8 mouse cellular contexts compared by ENCODE assay signal in genomic region chr1:193376478-193377134, GRCm38 (mm10). TPM values are rescaled to one million over a fixed set of nuclear protein-coding genes. Genes with fewer than 3 reads are reported as not detected.
DNase-seq lines count a peak whose midpoint lies in the region; ATAC-seq and TF ChIP-seq lines count a peak whose summit lies in the region.

No protein-coding gene starts in this region.

- peak; percentile 25; the same call in 1 of the 2 replicates for ATAC-seq in embryonic facial prominence, embryonic 15.5 days (ENCODE audit: insufficient number of reproducible peaks, low FRiP score, low TSS enrichment, low read depth)
- ATAC-seq in hindbrain, embryonic 11.5 days (ENCODE audit: low FRiP score), result peak; percentile 68
- ATAC-seq in liver, embryonic 11.5 days (replicated peaks; ENCODE audit: low FRiP score), result 0 out of 2 replicates have a peak, but pooled peaks have one; percentile 54
- peak; percentile 51 for ATAC-seq in neural tube, embryonic 11.5 days (ENCODE audit: insufficient read depth, low FRiP score, low TSS enrichment)

- no peak for DNase-seq in lung, adult 2 months
- no peak for DNase-seq in lung, adult 18-20 months
- DNase-seq in adrenal gland, postnatal 25 days, result peak; percentile 20
- peak; percentile 81 for DNase-seq in hindbrain, embryonic 11.5 days (ENCODE audit: low spot score)
- no peak for DNase-seq in liver, embryonic 11.5 days (ENCODE audit: low spot score)
- peak; percentile 62 for DNase-seq in neural tube, embryonic 11.5 days (ENCODE audit: low spot score)
- no peak for DNase-seq in testis, postnatal 14 days (ENCODE audit: low spot score)

- WGBS in lung, adult 2 months, result 32% methylated on average over 4 of the region's 4 CpGs
- WGBS in embryonic facial prominence, embryonic 15.5 days, result 32% methylated on average over 4 of the region's 4 CpGs
- 42% methylated on average over 4 of the region's 4 CpGs for WGBS in hindbrain, embryonic 11.5 days
- WGBS in liver, embryonic 11.5 days, result 44% methylated on average over 4 of the region's 4 CpGs
- WGBS in neural tube, embryonic 11.5 days, result 47% methylated on average over 4 of the region's 4 CpGs

- TF ChIP-seq POLR2A in lung, adult 2 months (IDR thresholded peaks at IDR 0.05; ENCODE audit: borderline replicate concordance, extremely low read depth, low read depth, low read length), result no peak

- no peak overlapping the region for H3K9ac ChIP-seq in embryonic facial prominence, embryonic 15.5 days
- H3K9ac ChIP-seq in hindbrain, embryonic 11.5 days (ENCODE audit: low read depth, low read length), result no peak overlapping the region
- H3K9ac ChIP-seq in liver, embryonic 11.5 days (ENCODE audit: low read depth, low read length), result no peak overlapping the region
- H3K9ac ChIP-seq in neural tube, embryonic 11.5 days (ENCODE audit: low read length), result no peak overlapping the region

- no peak overlapping the region for H3K4me2 ChIP-seq in embryonic facial prominence, embryonic 15.5 days (replicated peaks)
- no peak overlapping the region for H3K4me2 ChIP-seq in hindbrain, embryonic 11.5 days (replicated peaks; ENCODE audit: low read depth, low read length)
- H3K4me2 ChIP-seq in liver, embryonic 11.5 days, result no peak overlapping the region
- H3K4me2 ChIP-seq in neural tube, embryonic 11.5 days (ENCODE audit: low read depth), result no peak overlapping the region

- no peaks in the 10 kb centered on the region for H3K9me3 ChIP-seq in embryonic facial prominence, embryonic 15.5 days (replicated peaks)
- H3K9me3 ChIP-seq in hindbrain, embryonic 11.5 days (ENCODE audit: control insufficient read depth, low read length), result no peaks in the 10 kb centered on the region
- no peaks in the 10 kb centered on the region for H3K9me3 ChIP-seq in liver, embryonic 11.5 days (ENCODE audit: control insufficient read depth, low read length)
- no peaks in the 10 kb centered on the region for H3K9me3 ChIP-seq in neural tube, embryonic 11.5 days (ENCODE audit: control insufficient read depth, low read length)

- H3K4me3 ChIP-seq in lung, adult 2 months (replicated peaks; ENCODE audit: extremely low read depth, low read depth, low read length), result no peak overlapping the region
- no peak overlapping the region for H3K4me3 ChIP-seq in embryonic facial prominence, embryonic 15.5 days (replicated peaks)
- no peak overlapping the region for H3K4me3 ChIP-seq in hindbrain, embryonic 11.5 days (ENCODE audit: low read depth, low read length)
- no peak overlapping the region for H3K4me3 ChIP-seq in liver, embryonic 11.5 days (ENCODE audit: low read depth, low read length)
- no peak overlapping the region for H3K4me3 ChIP-seq in neural tube, embryonic 11.5 days (ENCODE audit: low read depth, low read length)

- H3K4me1 ChIP-seq in lung, adult 2 months (ENCODE audit: control insufficient read depth, insufficient read depth, low read length), result no peaks in the 10 kb centered on the region
- H3K4me1 ChIP-seq in embryonic facial prominence, embryonic 15.5 days, result peaks cover 6% of the 10 kb centered on the region
- no peaks in the 10 kb centered on the region for H3K4me1 ChIP-seq in hindbrain, embryonic 11.5 days (replicated peaks; ENCODE audit: control insufficient read depth, insufficient read depth, low read length)
- no peaks in the 10 kb centered on the region for H3K4me1 ChIP-seq in liver, embryonic 11.5 days (replicated peaks; ENCODE audit: control insufficient read depth, insufficient read depth, low read length)
- peaks cover under 1% of the 10 kb centered on the region; the same call in 1 of the 2 replicates for H3K4me1 ChIP-seq in neural tube, embryonic 11.5 days (ENCODE audit: control insufficient read depth, insufficient read depth, low read length)

- H3K27ac ChIP-seq in embryonic facial prominence, embryonic 15.5 days (replicated peaks), result no peak overlapping the region
- no peak overlapping the region for H3K27ac ChIP-seq in hindbrain, embryonic 11.5 days (ENCODE audit: low read depth, low read length)
- no peak overlapping the region for H3K27ac ChIP-seq in liver, embryonic 11.5 days (ENCODE audit: low read depth, low read length)
- H3K27ac ChIP-seq in neural tube, embryonic 11.5 days (ENCODE audit: low read depth, low read length), result no peak overlapping the region

- H3K27me3 ChIP-seq in embryonic facial prominence, embryonic 15.5 days, result no peaks in the 10 kb centered on the region
- no peaks in the 10 kb centered on the region for H3K27me3 ChIP-seq in hindbrain, embryonic 11.5 days (ENCODE audit: control insufficient read depth, insufficient read depth, low read length)
- H3K27me3 ChIP-seq in liver, embryonic 11.5 days (replicated peaks; ENCODE audit: control insufficient read depth, insufficient read depth, low read length), result no peaks in the 10 kb centered on the region
- H3K27me3 ChIP-seq in neural tube, embryonic 11.5 days (ENCODE audit: control insufficient read depth, insufficient read depth, low read length), result no peaks in the 10 kb centered on the region

- no peaks in the 10 kb centered on the region for H3K36me3 ChIP-seq in embryonic facial prominence, embryonic 15.5 days
- no peaks in the 10 kb centered on the region for H3K36me3 ChIP-seq in hindbrain, embryonic 11.5 days (ENCODE audit: control insufficient read depth, insufficient read depth, low read length)
- H3K36me3 ChIP-seq in liver, embryonic 11.5 days (ENCODE audit: control insufficient read depth, insufficient read depth, low read length), result no peaks in the 10 kb centered on the region
- no peaks in the 10 kb centered on the region for H3K36me3 ChIP-seq in neural tube, embryonic 11.5 days (ENCODE audit: control insufficient read depth, insufficient read depth, low read length)

- peak; percentile 92 for TF ChIP-seq CTCF in lung, adult 2 months (IDR thresholded peaks at IDR 0.05; ENCODE audit: insufficient read depth, low read length)

RNA-seq across cellular contexts. Expression of gene Camk1g, which starts 6.5 kb away (rescaled TPM):
- 0.15 and 0.26 TPM in 2 replicates for polyA plus RNA-seq in lung, adult 2 months (2012; rRNA removed)
- 0.12 TPM in 1 of 2 replicates, not detected in the other for total RNA-seq in adrenal gland, postnatal 25 days (2021)
- polyA plus RNA-seq in embryonic facial prominence, embryonic 15.5 days (2015; fragmentation: Nextera tagmentation; extraction: Ambion mirVana), result 14.6 and 15.4 TPM in 2 replicates
- polyA plus RNA-seq in hindbrain, embryonic 11.5 days (2014; fragmentation: Nextera tagmentation; extraction: Ambion mirVana), result 12.2 and 13.7 TPM in 2 replicates
- 3.3 TPM in 2 replicates for polyA plus RNA-seq in liver, embryonic 11.5 days (2014; fragmentation: Nextera tagmentation; extraction: Ambion mirVana)
- polyA plus RNA-seq in neural tube, embryonic 11.5 days (2014; fragmentation: Nextera tagmentation; extraction: Ambion mirVana), result 12.4 and 13.3 TPM in 2 replicates

Comparison
In these comparisons a context has a peak if more than half of its experiments do, and no peak if none do; other contexts are left out.
1. DNase-seq: peak in adrenal gland, postnatal 25 days (single experiment), hindbrain, embryonic 11.5 days (single experiment) and neural tube, embryonic 11.5 days (single experiment); none in lung, adult 2 months (single experiment), lung, adult 18-20 months (0 of 2), liver, embryonic 11.5 days (single experiment) and testis, postnatal 14 days (single experiment).
2. Peak in every context shown above with its lines, with median percentiles within 50 percentile points of each other: ATAC-seq.